Mouse (Mus musculus) hindbrain, embryonic 15.5 days (tissue): ENCODE measurements around the gene Ttc25. TPM values are rescaled to one million over a fixed set of nuclear protein-coding genes. Genes with fewer than 3 reads are reported as not detected.

Source experiments
- ATAC-seq: fragments of 200-750 bp; cut with Nextera tagmentation; 2 replicates; pipeline ENCODE4 v1.8.0; 2017; ENCODE audit warnings: low read depth, moderate number of reproducible peaks, moderate TSS enrichment; ENCODE audit not compliant: low FRiP score
- H3K27ac ChIP-seq: fragments of 300-500 bp; sonication (generic); replicated peaks from 2 replicates; pipeline ENCODE4 v1.5.1; 2015; ENCODE audit warnings: mild to moderate bottlenecking, inconsistent platforms
- H3K27me3 ChIP-seq: fragments of 300-500 bp; sonication (generic); 2 replicates; pipeline ENCODE4 v1.6.1; 2015; ENCODE audit warnings: control low read depth, inconsistent platforms
- H3K36me3 ChIP-seq: fragments of 300-500 bp; sonication (generic); 2 replicates; pipeline ENCODE4 v1.6.1; 2015; ENCODE audit warnings: control low read depth, inconsistent platforms
- H3K4me1 ChIP-seq: fragments of 300-500 bp; sonication (generic); replicated peaks from 2 replicates; pipeline ENCODE4 v1.6.1; 2015; ENCODE audit warnings: control low read depth, inconsistent platforms
- H3K4me2 ChIP-seq: fragments of 300-500 bp; sonication (generic); 2 replicates; pipeline ENCODE4 v1.6.1; 2015; ENCODE audit warnings: moderate library complexity, mild to moderate bottlenecking, inconsistent platforms
- H3K4me3 ChIP-seq: fragments of 300-500 bp; sonication (generic); 2 replicates; pipeline ENCODE4 v1.5.1; 2015; ENCODE audit warnings: mild to moderate bottlenecking, inconsistent platforms
- H3K9ac ChIP-seq: fragments of 300-500 bp; sonication (generic); 2 replicates; pipeline ENCODE4 v1.6.1; 2015; ENCODE audit warnings: inconsistent platforms
- H3K9me3 ChIP-seq: fragments of 300-500 bp; sonication (generic); 2 replicates; pipeline ENCODE4 v1.6.1; 2016; ENCODE audit warnings: control low read depth, inconsistent platforms
- WGBS: fragments of 180-500 bp; shearing (Covaris S2); methylation state at CpG from one replicate; pipeline ENCODE4 v1.1.7; 2015; 5-methylcytosine and 5-hydroxymethylcytosine counted together
- polyA plus RNA-seq: library from polyadenylated mRNA; unstranded; fragments of >200 nt; fragmentation: Nextera tagmentation; extraction: Ambion mirVana; gene quantifications from 2 replicates; pipeline ENCODE4 v1.2.1, GENCODE M21; 2015

Ttc25 gene
- polyA plus RNA-seq, result 2.6 and 2.7 TPM in 2 replicates

DNA sequence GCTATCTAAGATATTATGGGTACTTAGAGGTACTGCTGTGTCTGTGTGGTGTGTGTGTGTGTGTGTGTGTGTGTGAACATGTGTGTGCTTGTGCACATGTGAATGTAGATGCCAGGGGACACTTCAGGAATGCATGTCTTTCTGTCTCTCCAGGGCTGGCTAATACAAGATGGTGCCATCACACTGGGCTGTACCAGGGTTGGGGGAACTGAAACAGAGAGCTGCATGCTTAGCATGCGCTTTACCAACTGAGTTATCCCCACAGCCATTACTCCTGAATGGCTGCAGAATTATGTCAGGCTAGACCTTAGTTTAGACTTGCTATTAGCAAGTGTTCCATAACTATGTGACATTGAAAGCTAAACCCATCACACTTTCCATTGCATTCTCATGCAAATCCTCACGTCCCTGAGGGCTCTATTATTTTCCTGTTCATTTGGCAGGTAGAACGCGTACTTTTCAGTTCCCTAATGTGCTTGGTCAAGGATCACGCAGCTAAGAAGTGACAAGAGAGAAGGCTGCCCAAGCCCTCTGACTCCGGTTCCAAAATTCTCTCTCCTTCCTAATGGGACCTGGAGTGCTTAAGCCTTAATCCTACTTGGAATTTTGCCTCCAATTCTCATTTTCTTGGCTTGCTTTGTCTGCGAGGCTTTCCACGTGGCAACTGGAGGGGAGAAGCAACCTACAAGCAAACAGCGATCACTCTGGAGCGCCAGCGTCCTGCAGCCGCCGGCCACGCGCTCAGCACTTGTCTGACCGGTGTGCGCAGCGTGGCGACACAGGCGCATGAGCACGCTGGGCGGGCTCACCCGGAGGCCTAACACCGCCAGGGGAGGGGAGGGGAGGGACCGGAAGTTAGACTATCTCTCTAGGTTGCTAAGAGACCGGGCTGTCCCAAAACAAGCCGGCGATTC, at the start of gene Ttc25:
Ttc25 (plus strand) TSS at position 776 of the 914 bp plus-strand sequence.
- Histone ChIP-seq H3K4me3 (peak within 1 kb of the TSS; percentile 45), H3K36me3 (no peaks in the 10 kb centered on the region), H3K4me2 (peak within 1 kb of the TSS; percentile 72), H3K27me3 (no peaks in the 10 kb centered on the region), H3K9ac (peak within 1 kb of the TSS; percentile 43), H3K4me1 (peaks cover 11% of the 10 kb centered on the region), H3K9me3 (no peaks in the 10 kb centered on the region), H3K27ac (peak within 1 kb of the TSS; percentile 71)
- 3% methylated on average over 28 of the region's 28 CpGs for WGBS
- peak; percentile 94 for ATAC-seq

DNA sequence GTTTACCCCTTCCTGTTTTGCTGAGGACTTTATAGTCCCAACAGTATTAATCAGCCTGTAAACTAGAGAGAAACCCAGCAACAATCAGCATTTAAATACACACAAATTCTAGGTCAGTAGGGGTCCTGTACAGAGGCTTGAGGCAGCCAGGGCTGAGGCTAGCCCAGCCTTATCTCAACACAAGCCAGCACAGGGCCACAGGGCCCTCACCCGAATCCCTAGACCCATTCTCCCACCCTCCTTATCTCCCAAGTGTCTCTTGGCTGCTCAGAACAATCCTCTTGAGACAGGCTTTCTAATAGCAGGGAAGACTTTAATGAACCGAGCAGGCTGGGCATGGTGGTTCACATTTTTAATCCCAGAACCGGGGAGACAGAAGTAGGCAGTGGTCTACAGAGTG, 45.2 kb upstream of the Ttc25 start:
- H3K27ac ChIP-seq, result no peak overlapping the region
- no peak overlapping the region for H3K4me3 ChIP-seq
- peaks cover 83% of the 10 kb centered on the region for H3K36me3 ChIP-seq
- no peaks in the 10 kb centered on the region for H3K27me3 ChIP-seq
- no peak overlapping the region for H3K9ac ChIP-seq
- H3K4me2 ChIP-seq, result no peak overlapping the region
- no peaks in the 10 kb centered on the region for H3K9me3 ChIP-seq
- no peaks in the 10 kb centered on the region for H3K4me1 ChIP-seq
- no peak for ATAC-seq
- WGBS, result 85% methylated on average over 3 of the region's 3 CpGs

DNA sequence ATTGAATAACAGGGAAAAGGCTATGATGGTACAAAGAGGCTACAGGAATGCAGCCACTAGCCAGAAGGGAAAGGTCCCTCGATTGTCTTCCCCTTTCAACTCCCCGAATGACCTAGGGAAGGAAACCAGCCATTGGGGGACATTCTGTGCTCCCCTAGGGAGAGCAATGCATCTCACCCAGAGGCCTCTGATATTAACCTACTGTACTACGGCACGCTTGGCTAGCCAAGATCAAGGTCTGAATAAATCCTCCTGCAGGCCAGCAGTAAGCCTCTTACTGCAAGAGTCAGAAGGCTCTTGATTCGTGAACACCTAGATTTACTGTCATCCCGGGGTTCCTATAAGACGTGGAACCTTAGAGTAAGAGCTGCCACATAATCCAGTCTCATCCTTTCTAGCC, 44.8 kb upstream of the Ttc25 start:
- Histone ChIP-seq H3K4me1 (no peaks in the 10 kb centered on the region), H3K9me3 (no peaks in the 10 kb centered on the region), H3K9ac (no peak overlapping the region), H3K36me3 (peaks cover 82% of the 10 kb centered on the region), H3K4me3 (no peak overlapping the region), H3K4me2 (no peak overlapping the region), H3K27ac (no peak overlapping the region), H3K27me3 (no peaks in the 10 kb centered on the region)
- WGBS, result 88% methylated on average over 7 of the region's 7 CpGs
- no peak for ATAC-seq

DNA sequence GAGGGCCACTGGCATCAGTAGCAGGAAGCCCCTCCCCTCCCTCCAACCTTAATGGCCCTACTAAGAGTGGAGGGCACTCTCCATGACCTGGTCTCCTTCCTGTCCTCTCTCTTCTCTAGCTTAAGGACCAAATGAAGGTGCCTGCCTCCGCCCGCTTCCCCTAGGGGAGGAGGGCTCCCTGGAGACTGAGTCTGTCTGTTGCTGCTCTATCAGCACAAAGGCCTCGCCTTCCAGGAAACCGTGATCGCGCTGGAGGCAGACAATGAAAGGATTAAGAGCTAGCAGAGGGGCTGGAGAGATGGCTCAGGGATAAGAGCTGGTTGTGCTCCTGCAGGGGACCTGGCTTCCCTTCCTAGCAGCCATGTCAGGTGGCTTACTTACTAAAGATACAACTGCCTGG, 44.1 kb upstream of the Ttc25 start:
- no peak for ATAC-seq
- H3K27me3 ChIP-seq, result no peaks in the 10 kb centered on the region
- no peaks in the 10 kb centered on the region for H3K4me1 ChIP-seq
- no peaks in the 10 kb centered on the region for H3K9me3 ChIP-seq
- peaks cover 82% of the 10 kb centered on the region for H3K36me3 ChIP-seq
- H3K9ac ChIP-seq, result no peak overlapping the region
- WGBS, result 43% methylated on average over 6 of the region's 6 CpGs
- no peak overlapping the region for H3K4me3 ChIP-seq
- H3K4me2 ChIP-seq, result no peak overlapping the region
- H3K27ac ChIP-seq, result no peak overlapping the region

DNA sequence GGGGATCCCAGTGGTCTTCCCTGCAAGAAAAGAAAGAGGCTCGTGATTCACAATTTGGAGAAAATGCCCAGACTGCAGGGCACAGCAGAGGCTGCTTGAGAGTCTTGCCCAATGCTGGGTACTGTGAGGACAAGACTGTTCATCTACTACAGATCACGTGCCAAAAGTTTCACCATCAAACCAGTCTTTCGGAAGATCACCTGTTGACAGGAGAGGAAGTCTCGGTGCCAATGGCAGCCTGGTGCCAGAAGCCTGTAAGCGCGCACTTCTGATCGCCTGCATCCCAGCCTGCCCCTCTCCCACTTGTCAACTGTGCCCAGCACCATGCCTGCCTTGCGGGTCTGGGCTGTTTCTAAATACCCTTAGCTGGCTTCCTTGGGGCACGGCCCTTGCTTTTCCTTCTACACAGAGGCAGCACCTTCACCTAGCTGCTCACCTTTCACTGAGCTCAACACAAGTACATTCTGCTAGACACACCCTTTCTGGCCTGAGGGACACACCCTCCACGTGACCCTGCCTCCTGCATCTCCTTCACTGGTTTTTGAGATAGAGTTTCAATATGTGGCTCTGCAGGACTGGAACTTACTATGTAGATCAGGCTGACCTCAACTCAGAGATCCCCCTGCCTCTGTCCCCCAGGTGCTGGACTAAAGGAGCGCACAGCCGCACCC, 40.3 kb upstream of the Ttc25 start:
- no peak overlapping the region for H3K27ac ChIP-seq
- no peak for ATAC-seq
- no peaks in the 10 kb centered on the region for H3K9me3 ChIP-seq
- no peak overlapping the region for H3K9ac ChIP-seq
- H3K4me3 ChIP-seq, result no peak overlapping the region
- WGBS, result 96% methylated on average over 12 of the region's 12 CpGs
- no peaks in the 10 kb centered on the region for H3K4me1 ChIP-seq
- peaks cover 78% of the 10 kb centered on the region for H3K36me3 ChIP-seq
- H3K27me3 ChIP-seq, result no peaks in the 10 kb centered on the region
- no peak overlapping the region for H3K4me2 ChIP-seq

DNA sequence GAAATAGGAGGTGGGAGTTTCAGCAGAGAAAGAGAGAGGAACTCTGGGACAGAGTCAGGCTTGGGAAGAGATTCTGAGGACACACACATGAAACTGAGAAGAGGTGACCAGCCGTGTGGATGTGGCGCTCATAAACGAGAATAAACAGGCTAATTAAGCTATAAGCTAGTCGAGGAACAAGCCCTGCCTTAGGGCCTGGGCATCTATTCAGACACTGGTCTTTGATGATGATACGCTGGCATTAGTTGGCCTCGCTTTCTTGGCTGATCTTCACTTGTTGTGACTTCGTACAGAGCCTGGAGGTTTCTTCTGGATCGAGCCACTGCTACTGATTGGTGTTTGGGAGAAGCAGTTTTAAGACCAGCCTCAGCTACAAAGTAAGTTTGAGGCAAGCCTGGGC, 39.4 kb upstream of the Ttc25 start:
- no peaks in the 10 kb centered on the region for H3K4me1 ChIP-seq
- WGBS, result 97% methylated on average over 8 of the region's 8 CpGs

DNA sequence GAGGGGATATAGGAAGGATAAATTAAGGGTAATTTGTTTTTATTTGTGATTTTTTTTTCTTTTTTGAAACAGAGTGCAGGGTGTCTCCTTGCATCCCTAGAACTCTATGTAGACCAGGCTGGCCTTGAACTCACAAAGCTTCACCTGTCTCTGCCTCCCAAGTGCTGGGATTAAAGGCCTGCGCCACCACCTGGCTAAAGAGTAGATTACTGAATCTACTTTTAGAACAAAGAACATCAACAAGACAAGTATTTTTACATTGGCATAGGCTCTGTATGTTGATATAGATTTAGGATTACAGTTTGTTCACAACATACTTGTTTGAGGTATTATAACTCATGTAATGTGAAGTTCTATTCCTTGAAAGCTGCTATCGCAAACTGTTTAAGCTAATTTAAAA, 34.9 kb upstream of the Ttc25 start:
- no peaks in the 10 kb centered on the region for H3K9me3 ChIP-seq
- no peak for ATAC-seq
- H3K4me2 ChIP-seq, result no peak overlapping the region
- H3K27ac ChIP-seq, result no peak overlapping the region
- no peaks in the 10 kb centered on the region for H3K27me3 ChIP-seq
- H3K9ac ChIP-seq, result no peak overlapping the region
- no peaks in the 10 kb centered on the region for H3K4me1 ChIP-seq
- no peak overlapping the region for H3K4me3 ChIP-seq
- peaks cover 82% of the 10 kb centered on the region for H3K36me3 ChIP-seq
- 98% methylated on average over 2 of the region's 2 CpGs for WGBS

More for the DNA sequence above, 39.4 kb upstream of the Ttc25 start:
- Histone ChIP-seq H3K9ac (no peak overlapping the region), H3K27me3 (no peaks in the 10 kb centered on the region), H3K4me2 (no peak overlapping the region), H3K9me3 (no peaks in the 10 kb centered on the region), H3K27ac (no peak overlapping the region), H3K4me3 (no peak overlapping the region), H3K36me3 (peaks cover 78% of the 10 kb centered on the region)
- ATAC-seq, result no peak

DNA sequence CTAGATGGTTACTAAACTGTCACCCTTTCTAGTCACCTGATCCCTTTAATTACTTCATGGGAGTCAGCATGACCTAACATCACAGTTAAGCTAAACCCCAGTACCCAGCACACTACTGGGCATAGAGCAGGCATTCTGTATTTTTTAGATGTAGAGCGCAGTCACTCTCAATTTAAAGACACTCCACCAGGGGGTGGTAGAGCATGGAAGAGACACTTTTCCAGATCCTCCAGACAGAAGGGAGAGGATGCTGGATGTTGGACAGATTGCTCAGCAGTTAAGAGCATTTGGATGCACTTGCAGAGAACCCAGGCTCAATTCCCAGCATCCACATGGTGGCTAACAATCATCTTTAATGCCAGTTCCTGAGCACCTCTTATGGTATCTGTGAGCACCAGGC, 33.0 kb upstream of the Ttc25 start:
- Histone ChIP-seq H3K36me3 (peaks cover 76% of the 10 kb centered on the region), H3K9me3 (no peaks in the 10 kb centered on the region), H3K27ac (no peak overlapping the region), H3K27me3 (no peaks in the 10 kb centered on the region), H3K9ac (no peak overlapping the region), H3K4me1 (peaks cover 4% of the 10 kb centered on the region; the same call in 1 of the 2 replicates), H3K4me2 (no peak overlapping the region), H3K4me3 (no peak overlapping the region)
- ATAC-seq, result no peak
- WGBS, result 84% methylated on average over 1 of the region's 1 CpGs

DNA sequence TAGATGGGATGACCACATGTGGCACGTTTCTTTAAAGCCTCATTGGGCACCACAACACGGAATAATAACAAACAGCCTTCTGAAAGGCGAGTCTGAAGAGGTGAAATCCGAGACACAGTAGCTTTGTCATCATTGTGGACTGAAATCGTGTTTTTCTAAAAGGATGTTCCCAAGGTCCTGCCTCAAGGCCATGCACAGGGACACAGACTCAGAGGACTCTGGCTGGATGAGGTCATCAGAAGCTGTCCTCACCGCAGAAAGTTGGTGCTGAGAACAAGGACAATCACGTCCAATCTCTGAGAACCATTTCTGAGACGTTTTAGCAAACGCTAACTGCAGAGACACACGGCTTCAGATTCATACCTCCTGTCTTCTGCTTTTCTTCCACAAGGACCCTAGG, 31.7 kb upstream of the Ttc25 start:
- no peaks in the 10 kb centered on the region for H3K9me3 ChIP-seq
- H3K27me3 ChIP-seq, result no peaks in the 10 kb centered on the region
- H3K27ac ChIP-seq, result no peak overlapping the region
- H3K4me1 ChIP-seq, result peaks cover 8% of the 10 kb centered on the region; the same call in 1 of the 2 replicates
- H3K4me3 ChIP-seq, result no peak overlapping the region
- no peak overlapping the region for H3K4me2 ChIP-seq
- WGBS, result 91% methylated on average over 10 of the region's 10 CpGs
- peaks cover 73% of the 10 kb centered on the region for H3K36me3 ChIP-seq
- ATAC-seq, result no peak
- no peak overlapping the region for H3K9ac ChIP-seq

DNA sequence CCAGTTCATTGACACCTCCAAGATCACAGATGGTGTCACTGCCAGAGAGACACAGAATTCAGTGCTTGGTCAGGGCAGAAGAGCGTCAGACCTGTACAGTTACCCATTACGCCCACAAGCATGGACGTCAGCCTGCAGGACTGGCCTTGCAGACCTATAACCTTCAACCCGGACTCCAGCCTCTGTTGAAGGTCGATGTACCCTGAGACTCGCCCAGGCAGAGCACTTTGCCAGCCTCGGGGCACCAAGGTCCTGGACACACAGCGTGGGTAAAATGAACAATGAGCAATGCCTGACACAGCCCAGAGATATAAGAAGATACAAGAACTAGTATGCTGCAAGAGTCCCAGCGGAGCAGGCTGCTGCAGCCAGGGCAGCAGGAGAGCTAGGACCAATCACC, 30.3 kb upstream of the Ttc25 start:
- H3K27me3 ChIP-seq, result no peaks in the 10 kb centered on the region
- no peaks in the 10 kb centered on the region for H3K9me3 ChIP-seq
- no peak overlapping the region for H3K4me2 ChIP-seq
- no peak overlapping the region for H3K9ac ChIP-seq
- WGBS, result 95% methylated on average over 9 of the region's 9 CpGs
- no peak overlapping the region for H3K4me3 ChIP-seq
- no peak overlapping the region for H3K27ac ChIP-seq
- H3K4me1 ChIP-seq, result peaks cover 14% of the 10 kb centered on the region; the same call in 1 of the 2 replicates
- ATAC-seq, result no peak
- peaks cover 78% of the 10 kb centered on the region for H3K36me3 ChIP-seq

DNA sequence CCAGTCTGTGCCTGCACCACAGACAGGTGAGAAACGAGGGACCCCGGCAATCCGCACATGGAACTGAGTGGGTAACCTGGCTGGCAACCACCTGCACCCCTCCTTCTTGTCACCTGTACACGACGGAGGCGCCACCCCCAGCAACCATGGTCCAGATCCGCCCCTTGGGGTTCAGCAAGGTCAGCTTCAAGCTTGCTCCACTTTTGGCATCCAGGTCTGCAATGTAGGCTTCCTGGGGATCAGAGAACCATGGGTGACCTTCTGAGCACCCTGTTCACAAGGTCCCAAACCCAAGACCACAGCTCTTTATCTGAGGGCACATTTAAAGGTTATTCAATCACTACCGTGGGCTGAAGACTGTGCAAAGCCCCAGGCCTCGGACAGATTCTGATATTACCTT, 29.6 kb upstream of the Ttc25 start:
- Histone ChIP-seq H3K27me3 (no peaks in the 10 kb centered on the region), H3K4me2 (no peak overlapping the region), H3K4me3 (no peak overlapping the region), H3K4me1 (peaks cover 18% of the 10 kb centered on the region), H3K9ac (no peak overlapping the region), H3K27ac (no peak overlapping the region), H3K36me3 (peaks cover 79% of the 10 kb centered on the region), H3K9me3 (no peaks in the 10 kb centered on the region)
- WGBS, result 95% methylated on average over 9 of the region's 9 CpGs
- no peak for ATAC-seq

DNA sequence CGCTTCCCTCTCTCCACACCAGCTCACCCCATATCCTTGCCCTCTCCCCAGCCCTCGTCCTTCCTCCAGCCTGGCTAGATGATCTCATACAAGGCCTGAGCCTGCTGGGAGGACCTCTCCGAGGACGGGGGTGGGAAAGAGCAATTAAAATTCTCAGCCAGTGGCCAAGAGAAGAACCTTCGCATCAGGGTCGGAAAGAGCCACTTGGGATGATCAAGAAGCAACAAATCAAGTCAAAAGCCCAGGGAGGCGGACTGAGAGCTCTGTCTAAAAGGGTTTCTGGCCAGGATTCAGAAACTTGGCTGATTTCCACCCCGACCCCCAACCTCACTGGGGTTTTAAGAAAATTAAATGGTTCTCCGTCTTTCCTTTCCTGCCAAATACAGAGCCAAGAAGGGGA, 29.1 kb upstream of the Ttc25 start:
- Histone ChIP-seq H3K4me3 (no peak overlapping the region), H3K27ac (no peak overlapping the region), H3K4me2 (no peak overlapping the region), H3K27me3 (no peaks in the 10 kb centered on the region), H3K9ac (no peak overlapping the region), H3K9me3 (no peaks in the 10 kb centered on the region), H3K36me3 (peaks cover 75% of the 10 kb centered on the region), H3K4me1 (peaks cover 21% of the 10 kb centered on the region)
- ATAC-seq, result no peak
- 50% methylated on average over 9 of the region's 9 CpGs for WGBS
